Mouse (Mus musculus): ENCODE results near the gene Bhlha9. TPM values are rescaled to one million over a fixed set of nuclear protein-coding genes. Genes with fewer than 3 reads are reported as not detected.
A peak's percentile ranks its signal among the peaks of the same experiment; 100 is the strongest.
"Not testable (repeated sequence)": the region's sequence is repeated elsewhere in the genome, so short reads cannot be mapped to it uniquely, and the experiment has no call there.

Gene Bhlha9
- polyA plus RNA-seq, 1 experiment from 2014 or later = 0.65 TPM

- 39% methylated on average over 4 of the region's 4 CpGs for WGBS
- no peak for ATAC-seq (replicated peaks)
- H3K9ac ChIP-seq (replicated peaks) = no peak overlapping the region
- H3K36me3 ChIP-seq = no peaks in the 10 kb centered on the region
- no peaks in the 10 kb centered on the region for H3K9me3 ChIP-seq
- H3K4me2 ChIP-seq (replicated peaks) = no peak overlapping the region
- peaks cover 83% of the 10 kb centered on the region for H3K27me3 ChIP-seq
- no peak overlapping the region for H3K27ac ChIP-seq (replicated peaks)
- peaks cover 18% of the 10 kb centered on the region for H3K4me1 ChIP-seq
- no peak overlapping the region for H3K4me3 ChIP-seq
Observed at GRCm38 (mm10) chr11:76667807-76668206, 4.5 kb upstream of the Bhlha9 start.

- WGBS = 2% methylated on average over 63 of the region's 64 CpGs
- peak overlapping the region; percentile 72 for H3K4me2 ChIP-seq (replicated peaks)
- H3K9me3 ChIP-seq = no peaks in the 10 kb centered on the region
- no peaks in the 10 kb centered on the region for H3K36me3 ChIP-seq
- H3K27ac ChIP-seq (replicated peaks) = no peak overlapping the region
- no peak for ATAC-seq (replicated peaks)
- H3K27me3 ChIP-seq = peaks cover 68% of the 10 kb centered on the region
- H3K9ac ChIP-seq (replicated peaks) = peak overlapping the region; percentile 58
- peaks cover 13% of the 10 kb centered on the region; the same call in 1 of the 2 replicates for H3K4me1 ChIP-seq
- peak overlapping the region; percentile 41 for H3K4me3 ChIP-seq
Observed at GRCm38 (mm10) chr11:76672561-76673384, 503 bp downstream of the Bhlha9 start.

GRCm38 (mm10) chr11:76674199-76674598, 1.9 kb downstream of the Bhlha9 start:
- H3K27me3 ChIP-seq = peaks cover 57% of the 10 kb centered on the region
- no peak overlapping the region for H3K27ac ChIP-seq (replicated peaks)
- no peak for ATAC-seq (replicated peaks)
- H3K36me3 ChIP-seq = no peaks in the 10 kb centered on the region
- 58% methylated on average over 8 of the region's 8 CpGs for WGBS
- peaks cover 13% of the 10 kb centered on the region; the same call in 1 of the 2 replicates for H3K4me1 ChIP-seq
- no peak overlapping the region for H3K4me2 ChIP-seq (replicated peaks)
- H3K4me3 ChIP-seq = no peak overlapping the region
- no peak overlapping the region for H3K9ac ChIP-seq (replicated peaks)
- no peaks in the 10 kb centered on the region for H3K9me3 ChIP-seq

GRCm38 (mm10) chr11:76674704-76675103, 2.4 kb downstream of the Bhlha9 start:
- no peak for ATAC-seq (replicated peaks)
- WGBS = 40% methylated on average over 4 of the region's 4 CpGs
- Histone ChIP-seq H3K27ac (replicated peaks) (no peak overlapping the region), H3K4me1 (peaks cover 13% of the 10 kb centered on the region; the same call in 1 of the 2 replicates), H3K4me3 (no peak overlapping the region), H3K36me3 (no peaks in the 10 kb centered on the region), H3K9me3 (no peaks in the 10 kb centered on the region), H3K4me2 (replicated peaks) (no peak overlapping the region), H3K27me3 (peaks cover 54% of the 10 kb centered on the region), H3K9ac (replicated peaks) (no peak overlapping the region)

- not testable (repeated sequence) for H3K27ac ChIP-seq (replicated peaks); H3K4me1 ChIP-seq; H3K36me3 ChIP-seq; ATAC-seq (replicated peaks); H3K4me3 ChIP-seq; H3K9me3 ChIP-seq; H3K4me2 ChIP-seq (replicated peaks); H3K9ac ChIP-seq (replicated peaks)
- 45% methylated on average over 7 of the region's 8 CpGs for WGBS
- peaks cover 11% of the 10 kb centered on the region; the same call in 1 of the 2 replicates for H3K27me3 ChIP-seq
Observed at GRCm38 (mm10) chr11:76679508-76679907, 7.2 kb downstream of the Bhlha9 start, which contains the start of gene Trarg1. Gene Trarg1, plus strand, starts transcription at chr11:76679808.

- ATAC-seq (replicated peaks) = no peak
- Histone ChIP-seq H3K4me1 (no peaks in the 10 kb centered on the region), H3K9ac (replicated peaks) (no peak overlapping the region), H3K4me3 (no peak overlapping the region), H3K27ac (replicated peaks) (no peak overlapping the region), H3K27me3 (0 out of 2 replicates have a peak, but pooled peaks cover 3% of the 10 kb centered on the region), H3K9me3 (no peaks in the 10 kb centered on the region), H3K36me3 (no peaks in the 10 kb centered on the region), H3K4me2 (replicated peaks) (no peak overlapping the region)
- WGBS = 85% methylated on average over 2 of the region's 2 CpGs
Observed at GRCm38 (mm10) chr11:76685604-76686003, 13.3 kb downstream of the Bhlha9 start.

GRCm38 (mm10) chr11:76692096-76692495, 19.8 kb downstream of the Bhlha9 start:
- no peaks in the 10 kb centered on the region for H3K4me1 ChIP-seq
- H3K4me2 ChIP-seq (replicated peaks) = no peak overlapping the region
- no peaks in the 10 kb centered on the region for H3K9me3 ChIP-seq
- no peak for ATAC-seq (replicated peaks)
- WGBS = 84% methylated on average over 3 of the region's 3 CpGs
- H3K27ac ChIP-seq (replicated peaks) = no peak overlapping the region
- no peaks in the 10 kb centered on the region for H3K36me3 ChIP-seq
- H3K27me3 ChIP-seq = no peaks in the 10 kb centered on the region
- H3K4me3 ChIP-seq = no peak overlapping the region
- H3K9ac ChIP-seq (replicated peaks) = no peak overlapping the region

- no peak overlapping the region for H3K4me2 ChIP-seq (replicated peaks)
- no peak for ATAC-seq (replicated peaks)
Observed at GRCm38 (mm10) chr11:76695810-76696209, 23.5 kb downstream of the Bhlha9 start.

GRCm38 (mm10) chr11:76699626-76700025, 27.4 kb downstream of the Bhlha9 start:
- H3K36me3 ChIP-seq = no peaks in the 10 kb centered on the region
- H3K9me3 ChIP-seq = no peaks in the 10 kb centered on the region
- H3K9ac ChIP-seq (replicated peaks) = no peak overlapping the region
- H3K4me3 ChIP-seq = no peak overlapping the region
- no peak overlapping the region for H3K27ac ChIP-seq (replicated peaks)
- no peaks in the 10 kb centered on the region for H3K27me3 ChIP-seq
- no peaks in the 10 kb centered on the region for H3K4me1 ChIP-seq
- no peak overlapping the region for H3K4me2 ChIP-seq (replicated peaks)
- 69% methylated on average over 8 of the region's 9 CpGs for WGBS
- no peak for ATAC-seq (replicated peaks)

More at GRCm38 (mm10) chr11:76695810-76696209, 23.5 kb downstream of the Bhlha9 start:
- Histone ChIP-seq H3K4me3 (no peak overlapping the region), H3K27ac (replicated peaks) (peak overlapping the region; percentile 48; the same call in 1 of the 2 replicates), H3K27me3 (no peaks in the 10 kb centered on the region), H3K9me3 (no peaks in the 10 kb centered on the region), H3K9ac (replicated peaks) (no peak overlapping the region), H3K4me1 (no peaks in the 10 kb centered on the region), H3K36me3 (no peaks in the 10 kb centered on the region)
- WGBS = 64% methylated on average over 6 of the region's 6 CpGs

- H3K36me3 ChIP-seq = no peaks in the 10 kb centered on the region
- WGBS = 96% methylated on average over 3 of the region's 3 CpGs
- no peaks in the 10 kb centered on the region for H3K27me3 ChIP-seq
- no peaks in the 10 kb centered on the region for H3K4me1 ChIP-seq
- no peak overlapping the region for H3K4me2 ChIP-seq (replicated peaks)
- no peak overlapping the region for H3K9ac ChIP-seq (replicated peaks)
- no peak overlapping the region for H3K4me3 ChIP-seq
- ATAC-seq (replicated peaks) = no peak
- no peaks in the 10 kb centered on the region for H3K9me3 ChIP-seq
- H3K27ac ChIP-seq (replicated peaks) = no peak overlapping the region
Observed at GRCm38 (mm10) chr11:76707656-76708055, 35.4 kb downstream of the Bhlha9 start.

- no peaks in the 10 kb centered on the region for H3K27me3 ChIP-seq
- H3K4me1 ChIP-seq = no peaks in the 10 kb centered on the region
- 92% methylated on average over 1 of the region's 1 CpGs for WGBS
- no peak overlapping the region for H3K27ac ChIP-seq (replicated peaks)
- no peak overlapping the region for H3K4me2 ChIP-seq (replicated peaks)
- no peaks in the 10 kb centered on the region for H3K9me3 ChIP-seq
- ATAC-seq (replicated peaks) = no peak
- no peak overlapping the region for H3K4me3 ChIP-seq
- no peaks in the 10 kb centered on the region for H3K36me3 ChIP-seq
- H3K9ac ChIP-seq (replicated peaks) = no peak overlapping the region
Observed at GRCm38 (mm10) chr11:76708066-76708465, 35.8 kb downstream of the Bhlha9 start.

GRCm38 (mm10) chr11:76708881-76709280, 36.6 kb downstream of the Bhlha9 start:
- no peak overlapping the region for H3K27ac ChIP-seq (replicated peaks)
- no peak for ATAC-seq (replicated peaks)
- H3K4me3 ChIP-seq = no peak overlapping the region
- no peaks in the 10 kb centered on the region for H3K36me3 ChIP-seq
- H3K4me2 ChIP-seq (replicated peaks) = no peak overlapping the region
- H3K27me3 ChIP-seq = no peaks in the 10 kb centered on the region
- WGBS = 80% methylated on average over 1 of the region's 1 CpGs
- no peak overlapping the region for H3K9ac ChIP-seq (replicated peaks)
- no peaks in the 10 kb centered on the region for H3K4me1 ChIP-seq
- H3K9me3 ChIP-seq = no peaks in the 10 kb centered on the region

All from forebrain, embryonic 15.5 days (tissue).